16 mouse cellular contexts compared by ENCODE assay signal in the genomic region with DNA sequence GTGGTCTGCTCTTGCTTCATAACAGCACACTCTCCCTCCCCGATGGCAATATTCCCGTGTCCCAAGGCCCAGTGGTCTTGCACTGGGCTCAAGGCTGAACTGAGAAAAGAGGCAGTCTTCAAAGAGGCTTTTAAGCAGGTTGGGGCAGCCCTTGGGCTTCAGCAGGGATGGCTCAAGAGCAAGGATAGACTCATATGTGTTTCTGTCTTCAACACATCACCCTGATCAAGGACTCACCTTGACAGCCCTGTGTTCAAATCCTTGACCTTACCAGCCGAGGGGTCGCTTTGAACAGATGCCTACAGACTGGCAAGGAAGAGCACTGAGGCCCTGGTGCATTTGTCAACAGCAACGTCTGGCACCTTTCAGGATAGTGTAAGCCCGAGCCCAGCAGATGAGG.
DNase-seq lines count a peak whose midpoint lies in the region; ATAC-seq lines count a peak whose summit lies in the region.
"Had no signal": no experiment of that assay in that cellular context is flagged by ENCODE, and none has a peak within 500 bp of the region (broad histone marks: within the 10 kb centered on the region; RNA-seq: fewer than 3 reads in every experiment).

No protein-coding gene starts in this region.

- peak; percentile 76 for DNase-seq in heart, adult 11 months
- DNase-seq in heart, adult 9 months (ENCODE audit: low spot score in 2 of 2) = no peak
- DNase-seq in hindbrain, embryonic 14.5 days (ENCODE audit: low spot score) = no peak
- peak; percentile 28 for DNase-seq in adrenal gland, postnatal 10 days
- no peak for DNase-seq in midbrain, embryonic 14.5 days
- DNase-seq in natural killer cell, adult 2 months (ENCODE audit: low spot score in 2 of 2) = no peak
- DNase-seq: cerebellum, adult 2 months; gastrocnemius, adult 2 months; kidney, adult 9 months; kidney, postnatal 36 days; layer of hippocampus, adult 9-11 months; lung, postnatal 10 days; spleen, adult 18-20 months had no signal

- no peak overlapping the region for H3K4me3 ChIP-seq in hindbrain, embryonic 14.5 days (replicated peaks; ENCODE audit: low read length)
- no peak overlapping the region for H3K4me3 ChIP-seq in hindbrain, embryonic 12.5 days
- H3K4me3 ChIP-seq in midbrain, embryonic 14.5 days (replicated peaks; ENCODE audit: low read depth, low read length) = no peak overlapping the region
- H3K4me3 ChIP-seq: erythroblast, embryonic 14.5 days; gastrocnemius, adult 2 months; myocyte had no signal

- H3K36me3 ChIP-seq in hindbrain, embryonic 14.5 days (replicated peaks; ENCODE audit: control insufficient read depth, insufficient read depth) = 0 out of 2 replicates have a peak, but pooled peaks cover 5% of the 10 kb centered on the region
- 0 out of 2 replicates have a peak, but pooled peaks cover 4% of the 10 kb centered on the region for H3K36me3 ChIP-seq in hindbrain, embryonic 12.5 days
- peaks cover 6% of the 10 kb centered on the region; the same call in 1 of the 2 replicates for H3K36me3 ChIP-seq in midbrain, embryonic 14.5 days (ENCODE audit: control insufficient read depth, insufficient read depth, low read length)

- no peaks in the 10 kb centered on the region for H3K9me3 ChIP-seq in hindbrain, embryonic 14.5 days (ENCODE audit: control insufficient read depth, low read length)
- H3K9me3 ChIP-seq in hindbrain, embryonic 12.5 days (replicated peaks) = no peaks in the 10 kb centered on the region
- no peaks in the 10 kb centered on the region for H3K9me3 ChIP-seq in midbrain, embryonic 14.5 days (ENCODE audit: control insufficient read depth, low read length)

- peak overlapping the region; percentile 69 for H3K27ac ChIP-seq in hindbrain, embryonic 14.5 days
- H3K27ac ChIP-seq in hindbrain, embryonic 12.5 days = no peak overlapping the region
- H3K27ac ChIP-seq in midbrain, embryonic 14.5 days (replicated peaks; ENCODE audit: low read depth, low read length) = peak overlapping the region; percentile 43
- H3K27ac ChIP-seq: gastrocnemius, adult 2 months had no signal

- WGBS in hindbrain, embryonic 14.5 days = 85% methylated on average over 6 of the region's 6 CpGs
- WGBS in hindbrain, embryonic 12.5 days = 79% methylated on average over 6 of the region's 6 CpGs
- WGBS in midbrain, embryonic 14.5 days = 82% methylated on average over 6 of the region's 6 CpGs

- H3K4me2 ChIP-seq in hindbrain, embryonic 14.5 days (replicated peaks) = no peak overlapping the region
- no peak overlapping the region for H3K4me2 ChIP-seq in hindbrain, embryonic 12.5 days (replicated peaks)
- no peak overlapping the region for H3K4me2 ChIP-seq in midbrain, embryonic 14.5 days (ENCODE audit: low read length)

- H3K27me3 ChIP-seq in hindbrain, embryonic 14.5 days (ENCODE audit: control insufficient read depth, insufficient read depth, low read length) = no peaks in the 10 kb centered on the region
- no peaks in the 10 kb centered on the region for H3K27me3 ChIP-seq in hindbrain, embryonic 12.5 days
- no peaks in the 10 kb centered on the region for H3K27me3 ChIP-seq in midbrain, embryonic 14.5 days (ENCODE audit: control insufficient read depth, insufficient read depth, low read length)

- 0 out of 2 replicates have a peak overlapping the region, but pooled peaks have one; percentile 11 for H3K9ac ChIP-seq in hindbrain, embryonic 14.5 days
- no peak overlapping the region for H3K9ac ChIP-seq in hindbrain, embryonic 12.5 days
- H3K9ac ChIP-seq in midbrain, embryonic 14.5 days (replicated peaks; ENCODE audit: low read length) = no peak overlapping the region

- ATAC-seq in hindbrain, embryonic 14.5 days (ENCODE audit: low FRiP score) = no peak
- no peak for ATAC-seq in hindbrain, embryonic 12.5 days (ENCODE audit: low FRiP score)
- no peak for ATAC-seq in midbrain, embryonic 14.5 days (ENCODE audit: low FRiP score, low TSS enrichment)

- peaks cover 33% of the 10 kb centered on the region for H3K4me1 ChIP-seq in hindbrain, embryonic 14.5 days (replicated peaks; ENCODE audit: control insufficient read depth, insufficient read depth, low read length)
- peaks cover 27% of the 10 kb centered on the region for H3K4me1 ChIP-seq in hindbrain, embryonic 12.5 days
- peaks cover 17% of the 10 kb centered on the region; the same call in 1 of the 2 replicates for H3K4me1 ChIP-seq in midbrain, embryonic 14.5 days (ENCODE audit: control insufficient read depth, insufficient read depth, low read length)

Comparison
In these comparisons a context has a peak if more than half of its experiments do, and no peak if none do; other contexts are left out.
1. DNase-seq: peak in heart, adult 11 months (single experiment) and adrenal gland, postnatal 10 days (single experiment); none in heart, adult 9 months (0 of 2), hindbrain, embryonic 14.5 days (single experiment), midbrain, embryonic 14.5 days (single experiment) and natural killer cell, adult 2 months (0 of 2).